Mouse (Mus musculus): Measurements from ENCODE around the gene Dip2b.

The Dip2b gene

GRCm38 (mm10) chr15:100125245-100125644, 86.8 kb downstream of the Dip2b start:
- DNase-seq (ENCODE audit: low read depth, low spot score), result no peak

- peak; percentile 80 for DNase-seq (ENCODE audit: low read depth, low spot score)
Observed at GRCm38 (mm10) chr15:100126456-100127107, 88.1 kb downstream of the Dip2b start.

- DNase-seq (ENCODE audit: low read depth, low spot score), result no peak
Observed at GRCm38 (mm10) chr15:100129151-100129790, 90.8 kb downstream of the Dip2b start.

- no peak for DNase-seq (ENCODE audit: low read depth, low spot score)
Observed at GRCm38 (mm10) chr15:100139665-100140064, 101.2 kb downstream of the Dip2b start.

- DNase-seq (ENCODE audit: low read depth, low spot score), result peak; percentile 46
Observed at GRCm38 (mm10) chr15:100140428-100140827, 102.0 kb downstream of the Dip2b start.

GRCm38 (mm10) chr15:100143091-100143801, 104.8 kb downstream of the Dip2b start:
- no peak for DNase-seq (ENCODE audit: low read depth, low spot score)

GRCm38 (mm10) chr15:100144854-100145824, 106.7 kb downstream of the Dip2b start:
- peak; percentile 34 for DNase-seq (ENCODE audit: low read depth, low spot score)

GRCm38 (mm10) chr15:100145917-100146316, 107.5 kb downstream of the Dip2b start:
- no peak for DNase-seq (ENCODE audit: low read depth, low spot score)

- no peak for DNase-seq (ENCODE audit: low read depth, low spot score)
Observed at GRCm38 (mm10) chr15:100150593-100150992, 112.1 kb downstream of the Dip2b start.

GRCm38 (mm10) chr15:100152321-100152720, 113.9 kb downstream of the Dip2b start:
- no peak for DNase-seq (ENCODE audit: low read depth, low spot score)

GRCm38 (mm10) chr15:100153024-100153423, 114.6 kb downstream of the Dip2b start:
- DNase-seq (ENCODE audit: low read depth, low spot score), result no peak

- DNase-seq (ENCODE audit: low read depth, low spot score), result no peak
Observed at GRCm38 (mm10) chr15:100156095-100156707, 117.7 kb downstream of the Dip2b start.

- DNase-seq (ENCODE audit: low read depth, low spot score), result no peak
Observed at GRCm38 (mm10) chr15:100156781-100157470, 118.5 kb downstream of the Dip2b start.

GRCm38 (mm10) chr15:100158985-100159384, 120.5 kb downstream of the Dip2b start:
- DNase-seq (ENCODE audit: low read depth, low spot score), result no peak

GRCm38 (mm10) chr15:100161747-100162280, 123.3 kb downstream of the Dip2b start:
- no peak for DNase-seq (ENCODE audit: low read depth, low spot score)

GRCm38 (mm10) chr15:100163381-100164051, 125.1 kb downstream of the Dip2b start:
- DNase-seq (ENCODE audit: low read depth, low spot score), result no peak

GRCm38 (mm10) chr15:100166464-100166863, 128.0 kb downstream of the Dip2b start:
- no peak for DNase-seq (ENCODE audit: low read depth, low spot score)

GRCm38 (mm10) chr15:100167791-100168190, 129.3 kb downstream of the Dip2b start:
- no peak for DNase-seq (ENCODE audit: low read depth, low spot score)

- no peak for DNase-seq (ENCODE audit: low read depth, low spot score)
Observed at GRCm38 (mm10) chr15:100168191-100168606, 129.7 kb downstream of the Dip2b start.

GRCm38 (mm10) chr15:100175176-100175575, 136.7 kb downstream of the Dip2b start:
- DNase-seq (ENCODE audit: low read depth, low spot score), result no peak

All from CD4-positive helper T cell, adult 2 months (primary cell).